Mouse (Mus musculus) liver, embryonic 16.5 days (tissue): ENCODE results near the gene Mfge8. TPM values are rescaled to one million over a fixed set of nuclear protein-coding genes. Genes with fewer than 3 reads are reported as not detected.

Experiments
- ATAC-seq: fragments of 200-750 bp; cut with Nextera tagmentation; 2 replicates; pipeline ENCODE4 v1.8.0; 2017; ENCODE audit warnings: low read depth, mild to moderate bottlenecking, moderate number of reproducible peaks, moderate library complexity
- H3K27ac ChIP-seq: fragments of 300-500 bp; sonication (generic); 2 replicates; pipeline ENCODE4 v1.5.1; 2014; ENCODE audit warnings: mild to moderate bottlenecking, low read length
- H3K27me3 ChIP-seq: fragments of 300-500 bp; sonication (generic); 2 replicates; pipeline ENCODE4 v1.6.1; 2014; ENCODE audit warnings: low read depth, low read length, mixed read lengths; ENCODE audit not compliant: control insufficient read depth, insufficient read depth
- H3K36me3 ChIP-seq: fragments of 300-500 bp; sonication (generic); 2 replicates; pipeline ENCODE4 v1.6.1; 2014; ENCODE audit warnings: mild to moderate bottlenecking; ENCODE audit not compliant: control insufficient read depth, insufficient read depth
- H3K4me1 ChIP-seq: fragments of 300-500 bp; sonication (generic); 2 replicates; pipeline ENCODE4 v1.6.1; 2014; ENCODE audit warnings: low read depth, low read length, mixed read lengths; ENCODE audit not compliant: control insufficient read depth
- H3K4me2 ChIP-seq: fragments of 300-500 bp; sonication (generic); 2 replicates; pipeline ENCODE4 v1.6.1; 2014; ENCODE audit warnings: low read depth, low read length, mixed read lengths
- H3K4me3 ChIP-seq: fragments of 300-500 bp; sonication (generic); 2 replicates; pipeline ENCODE4 v1.5.1; 2014; ENCODE audit warnings: low read depth, mild to moderate bottlenecking, low read length
- H3K9ac ChIP-seq: fragments of 300-500 bp; sonication (generic); 2 replicates; pipeline ENCODE4 v1.6.1; 2014; ENCODE audit warnings: low read depth, low read length
- H3K9me3 ChIP-seq: fragments of 300-500 bp; sonication (generic); replicated peaks from 2 replicates; pipeline ENCODE4 v1.6.1; 2016; ENCODE audit warnings: low read length; ENCODE audit not compliant: control insufficient read depth
- WGBS: fragments of 180-500 bp; shearing (Covaris S2); extraction: QIAGEN DNeasy Blood & Tissue Kit; methylation state at CpG from one replicate; pipeline ENCODE4 v1.1.7; 2014; ENCODE audit not compliant: insufficient replicate concordance; 5-methylcytosine and 5-hydroxymethylcytosine counted together
- polyA plus RNA-seq: library from polyadenylated mRNA; unstranded; fragments of >200 nt; fragmentation: Nextera tagmentation; extraction: Ambion mirVana; gene quantifications from 2 replicates; pipeline ENCODE4 v1.2.1, GENCODE M21; 2015

Gene Mfge8
- 93.2 and 102 TPM in 2 replicates for polyA plus RNA-seq

GRCm38 (mm10) chr7:79148711-79149266 is at the start of gene Mfge8:
TSS of gene Mfge8 (minus strand) at chr7:79149060.
- H3K9me3 ChIP-seq, result no peaks in the 10 kb centered on the region
- H3K27me3 ChIP-seq, result no peaks in the 10 kb centered on the region
- H3K36me3 ChIP-seq, result no peaks in the 10 kb centered on the region
- H3K4me2 ChIP-seq, result peak within 1 kb of the TSS; percentile 74
- H3K27ac ChIP-seq, result peak within 1 kb of the TSS; percentile 50
- WGBS, result 0% methylated on average over 39 of the region's 39 CpGs
- peak within 1 kb of the TSS; percentile 62 for H3K9ac ChIP-seq
- peaks cover 4% of the 10 kb centered on the region for H3K4me1 ChIP-seq
- peak; percentile 90 for ATAC-seq
- H3K4me3 ChIP-seq, result peak within 1 kb of the TSS; percentile 66

- H3K27me3 ChIP-seq, result no peaks in the 10 kb centered on the region
- WGBS, result 67% methylated on average over 16 of the region's 16 CpGs
- H3K36me3 ChIP-seq, result no peaks in the 10 kb centered on the region
- ATAC-seq, result no peak
- H3K4me1 ChIP-seq, result no peaks in the 10 kb centered on the region
- H3K27ac ChIP-seq, result no peak overlapping the region
- H3K4me3 ChIP-seq, result no peak overlapping the region
- no peaks in the 10 kb centered on the region for H3K9me3 ChIP-seq
- no peak overlapping the region for H3K4me2 ChIP-seq
- no peak overlapping the region for H3K9ac ChIP-seq
Measured at GRCm38 (mm10) chr7:79194560-79195413, 45.9 kb upstream of the Mfge8 start.

GRCm38 (mm10) chr7:79193936-79194335 is 45.1 kb upstream of the Mfge8 start:
- no peak overlapping the region for H3K9ac ChIP-seq
- no peaks in the 10 kb centered on the region for H3K9me3 ChIP-seq
- no peaks in the 10 kb centered on the region for H3K27me3 ChIP-seq
- H3K36me3 ChIP-seq, result no peaks in the 10 kb centered on the region
- ATAC-seq, result no peak
- H3K4me1 ChIP-seq, result no peaks in the 10 kb centered on the region
- no peak overlapping the region for H3K27ac ChIP-seq
- no peak overlapping the region for H3K4me3 ChIP-seq
- no peak overlapping the region for H3K4me2 ChIP-seq
- 24% methylated on average over 5 of the region's 5 CpGs for WGBS

GRCm38 (mm10) chr7:79191501-79191900 is 42.6 kb upstream of the Mfge8 start:
- no peak for ATAC-seq
- no peaks in the 10 kb centered on the region for H3K4me1 ChIP-seq
- WGBS, result 36% methylated on average over 5 of the region's 5 CpGs

GRCm38 (mm10) chr7:79190592-79190991 is 41.7 kb upstream of the Mfge8 start:
- ATAC-seq, result no peak
- Histone ChIP-seq H3K27me3 (no peaks in the 10 kb centered on the region), H3K4me2 (no peak overlapping the region), H3K27ac (no peak overlapping the region), H3K4me1 (no peaks in the 10 kb centered on the region), H3K4me3 (no peak overlapping the region), H3K9ac (no peak overlapping the region), H3K36me3 (no peaks in the 10 kb centered on the region), H3K9me3 (no peaks in the 10 kb centered on the region)
- WGBS, result 27% methylated on average over 3 of the region's 3 CpGs

More at GRCm38 (mm10) chr7:79191501-79191900, 42.6 kb upstream of the Mfge8 start:
- Histone ChIP-seq H3K27me3 (no peaks in the 10 kb centered on the region), H3K36me3 (no peaks in the 10 kb centered on the region), H3K9me3 (no peaks in the 10 kb centered on the region), H3K9ac (no peak overlapping the region), H3K4me3 (no peak overlapping the region), H3K27ac (no peak overlapping the region), H3K4me2 (no peak overlapping the region)

- Histone ChIP-seq H3K9ac (no peak overlapping the region), H3K9me3 (no peaks in the 10 kb centered on the region), H3K4me3 (no peak overlapping the region), H3K36me3 (no peaks in the 10 kb centered on the region), H3K27me3 (no peaks in the 10 kb centered on the region), H3K4me1 (no peaks in the 10 kb centered on the region), H3K4me2 (no peak overlapping the region), H3K27ac (no peak overlapping the region)
- 24% methylated on average over 3 of the region's 5 CpGs for WGBS
- ATAC-seq, result no peak
Measured at GRCm38 (mm10) chr7:79189211-79189610, 40.4 kb upstream of the Mfge8 start.

- no peak overlapping the region for H3K9ac ChIP-seq
- H3K4me3 ChIP-seq, result no peak overlapping the region
- H3K9me3 ChIP-seq, result no peaks in the 10 kb centered on the region
- H3K27me3 ChIP-seq, result no peaks in the 10 kb centered on the region
- 74% methylated on average over 2 of the region's 2 CpGs for WGBS
- no peaks in the 10 kb centered on the region for H3K36me3 ChIP-seq
- H3K4me2 ChIP-seq, result no peak overlapping the region
- ATAC-seq, result no peak
- no peaks in the 10 kb centered on the region for H3K4me1 ChIP-seq
- no peak overlapping the region for H3K27ac ChIP-seq
Measured at GRCm38 (mm10) chr7:79187591-79187990, 38.7 kb upstream of the Mfge8 start.

- Histone ChIP-seq H3K27me3 (no peaks in the 10 kb centered on the region), H3K27ac (no peak overlapping the region), H3K36me3 (no peaks in the 10 kb centered on the region), H3K4me1 (no peaks in the 10 kb centered on the region), H3K9me3 (no peaks in the 10 kb centered on the region), H3K4me3 (no peak overlapping the region), H3K9ac (no peak overlapping the region), H3K4me2 (no peak overlapping the region)
- 37% methylated on average over 1 of the region's 1 CpGs for WGBS
- ATAC-seq, result no peak
Measured at GRCm38 (mm10) chr7:79183417-79183816, 34.6 kb upstream of the Mfge8 start.

- H3K4me3 ChIP-seq, result no peak overlapping the region
- H3K36me3 ChIP-seq, result no peaks in the 10 kb centered on the region
- H3K9me3 ChIP-seq, result no peaks in the 10 kb centered on the region
- H3K27ac ChIP-seq, result no peak overlapping the region
- ATAC-seq, result no peak
- no peaks in the 10 kb centered on the region; the same call in 1 of the 2 replicates for H3K4me1 ChIP-seq
- no peaks in the 10 kb centered on the region for H3K27me3 ChIP-seq
- H3K4me2 ChIP-seq, result no peak overlapping the region
- no peak overlapping the region for H3K9ac ChIP-seq
- 50% methylated on average over 3 of the region's 3 CpGs for WGBS
Measured at GRCm38 (mm10) chr7:79173800-79174199, 24.9 kb upstream of the Mfge8 start.
